Mouse (Mus musculus) forebrain, embryonic 16.5 days (tissue): ENCODE measurements around the gene Jakmip3. TPM values are rescaled to one million over a fixed set of nuclear protein-coding genes. Genes with fewer than 3 reads are reported as not detected.
A peak's percentile ranks its signal among the peaks of the same experiment; 100 is the strongest.

Experiments used
- ATAC-seq: fragments of 200-750 bp; cut with Nextera tagmentation; 2 replicates; pipeline ENCODE4 v1.8.0; 2017; ENCODE audit warnings: mild to moderate bottlenecking, moderate library complexity
- H3K27ac ChIP-seq: fragments of 300-500 bp; sonication (generic); 2 replicates; pipeline ENCODE4 v1.5.1; 2014; ENCODE audit warnings: low read length, control low read depth
- H3K27me3 ChIP-seq: fragments of 300-500 bp; sonication (generic); replicated peaks from 2 replicates; pipeline ENCODE4 v1.6.1; 2014; ENCODE audit warnings: low read length; ENCODE audit not compliant: control insufficient read depth, insufficient read depth
- H3K36me3 ChIP-seq: fragments of 300-500 bp; sonication (generic); 2 replicates; pipeline ENCODE4 v1.6.1; 2014; ENCODE audit not compliant: control insufficient read depth, insufficient read depth
- H3K4me1 ChIP-seq: fragments of 300-500 bp; sonication (generic); replicated peaks from 2 replicates; pipeline ENCODE4 v1.6.1; 2014; ENCODE audit warnings: low read length; ENCODE audit not compliant: control insufficient read depth, insufficient read depth
- H3K4me2 ChIP-seq: fragments of 300-500 bp; sonication (generic); 2 replicates; pipeline ENCODE4 v1.6.1; 2014; ENCODE audit warnings: mild to moderate bottlenecking, low read length, control low read depth
- H3K4me3 ChIP-seq: fragments of 300-500 bp; sonication (generic); replicated peaks from 2 replicates; pipeline ENCODE4 v1.5.1; 2014; ENCODE audit warnings: mild to moderate bottlenecking, low read length, control low read depth
- H3K9ac ChIP-seq: fragments of 300-500 bp; sonication (generic); replicated peaks from 2 replicates; pipeline ENCODE4 v1.6.1; 2014; ENCODE audit warnings: low read depth, low read length, control low read depth
- H3K9me3 ChIP-seq: fragments of 300-500 bp; sonication (generic); 2 replicates; pipeline ENCODE4 v1.6.1; 2016; ENCODE audit warnings: low read length; ENCODE audit not compliant: control insufficient read depth
- WGBS: fragments of 180-500 bp; shearing (Covaris S2); extraction: QIAGEN DNeasy Blood & Tissue Kit; methylation state at CpG from one replicate; pipeline ENCODE4 v1.1.7; 2014; 5-methylcytosine and 5-hydroxymethylcytosine counted together
- polyA plus RNA-seq: library from polyadenylated mRNA; unstranded; fragments of >200 nt; fragmentation: Nextera tagmentation; extraction: Ambion mirVana; gene quantifications from 2 replicates; pipeline ENCODE4 v1.2.1, GENCODE M21; 2015

The Jakmip3 gene
- polyA plus RNA-seq, 1 experiment from 2014 or later = 10.6 TPM

GRCm38 (mm10) chr7:139068182-139068623 lies 127.7 kb downstream of the Jakmip3 start:
- WGBS = 2% methylated on average over 2 of the region's 2 CpGs
- H3K27ac ChIP-seq = no peak overlapping the region
- H3K4me3 ChIP-seq = no peak overlapping the region
- peaks cover 5% of the 10 kb centered on the region; the same call in 1 of the 2 replicates for H3K27me3 ChIP-seq
- H3K36me3 ChIP-seq = no peaks in the 10 kb centered on the region
- no peak overlapping the region for H3K4me2 ChIP-seq
- no peaks in the 10 kb centered on the region for H3K9me3 ChIP-seq
- H3K9ac ChIP-seq = no peak overlapping the region
- no peaks in the 10 kb centered on the region for H3K4me1 ChIP-seq
- peak; percentile 81 for ATAC-seq

- no peak overlapping the region for H3K4me3 ChIP-seq
- ATAC-seq = no peak
- peaks cover 34% of the 10 kb centered on the region for H3K4me1 ChIP-seq
- no peak overlapping the region for H3K27ac ChIP-seq
- WGBS = 38% methylated on average over 6 of the region's 6 CpGs
- no peaks in the 10 kb centered on the region for H3K36me3 ChIP-seq
- no peak overlapping the region for H3K9ac ChIP-seq
- no peak overlapping the region for H3K4me2 ChIP-seq
- no peaks in the 10 kb centered on the region for H3K9me3 ChIP-seq
- H3K27me3 ChIP-seq = peaks cover 9% of the 10 kb centered on the region; the same call in 1 of the 2 replicates
Measured at GRCm38 (mm10) chr7:139074189-139074588, 133.7 kb downstream of the Jakmip3 start.

GRCm38 (mm10) chr7:139075054-139075794 lies 134.7 kb downstream of the Jakmip3 start:
- peaks cover 9% of the 10 kb centered on the region; the same call in 1 of the 2 replicates for H3K27me3 ChIP-seq
- no peak for ATAC-seq
- no peak overlapping the region for H3K4me2 ChIP-seq
- 18% methylated on average over 14 of the region's 14 CpGs for WGBS
- no peak overlapping the region for H3K27ac ChIP-seq
- H3K4me3 ChIP-seq = no peak overlapping the region
- H3K9me3 ChIP-seq = no peaks in the 10 kb centered on the region
- peaks cover 34% of the 10 kb centered on the region for H3K4me1 ChIP-seq
- H3K36me3 ChIP-seq = no peaks in the 10 kb centered on the region
- H3K9ac ChIP-seq = no peak overlapping the region

GRCm38 (mm10) chr7:139077283-139077682 lies 136.8 kb downstream of the Jakmip3 start:
- Histone ChIP-seq H3K4me1 (peaks cover 34% of the 10 kb centered on the region), H3K27me3 (peaks cover 4% of the 10 kb centered on the region), H3K36me3 (no peaks in the 10 kb centered on the region), H3K4me2 (no peak overlapping the region), H3K4me3 (no peak overlapping the region), H3K27ac (0 out of 2 replicates have a peak overlapping the region, but pooled peaks have one; percentile 41), H3K9ac (no peak overlapping the region), H3K9me3 (no peaks in the 10 kb centered on the region)
- 9% methylated on average over 7 of the region's 7 CpGs for WGBS
- peak; percentile 46 for ATAC-seq

- H3K4me2 ChIP-seq = no peak overlapping the region
- no peak overlapping the region for H3K4me3 ChIP-seq
- no peak overlapping the region for H3K27ac ChIP-seq
- H3K9me3 ChIP-seq = no peaks in the 10 kb centered on the region
- H3K9ac ChIP-seq = no peak overlapping the region
- H3K27me3 ChIP-seq = peaks cover 4% of the 10 kb centered on the region
- WGBS = 22% methylated on average over 6 of the region's 6 CpGs
- H3K36me3 ChIP-seq = no peaks in the 10 kb centered on the region
- H3K4me1 ChIP-seq = peaks cover 34% of the 10 kb centered on the region
- ATAC-seq = peak; percentile 79
Measured at GRCm38 (mm10) chr7:139078181-139078580, 137.7 kb downstream of the Jakmip3 start.

- Histone ChIP-seq H3K4me1 (peaks cover 34% of the 10 kb centered on the region), H3K4me3 (no peak overlapping the region), H3K27me3 (peaks cover 4% of the 10 kb centered on the region), H3K36me3 (no peaks in the 10 kb centered on the region), H3K9me3 (no peaks in the 10 kb centered on the region), H3K27ac (no peak overlapping the region), H3K9ac (no peak overlapping the region), H3K4me2 (no peak overlapping the region)
- ATAC-seq = no peak
- WGBS = 80% methylated on average over 7 of the region's 7 CpGs
Measured at GRCm38 (mm10) chr7:139079141-139079540, 138.6 kb downstream of the Jakmip3 start.

GRCm38 (mm10) chr7:139080714-139081113 lies 140.2 kb downstream of the Jakmip3 start:
- H3K9me3 ChIP-seq = no peaks in the 10 kb centered on the region
- H3K9ac ChIP-seq = no peak overlapping the region
- H3K4me1 ChIP-seq = peaks cover 26% of the 10 kb centered on the region
- no peak overlapping the region for H3K27ac ChIP-seq
- no peak overlapping the region for H3K4me2 ChIP-seq
- no peaks in the 10 kb centered on the region for H3K36me3 ChIP-seq
- 74% methylated on average over 4 of the region's 4 CpGs for WGBS
- no peak overlapping the region for H3K4me3 ChIP-seq
- no peak for ATAC-seq
- H3K27me3 ChIP-seq = peaks cover 4% of the 10 kb centered on the region

- Histone ChIP-seq H3K4me2 (no peak overlapping the region), H3K9me3 (no peaks in the 10 kb centered on the region), H3K27me3 (peaks cover 2% of the 10 kb centered on the region), H3K4me1 (peaks cover 23% of the 10 kb centered on the region), H3K9ac (no peak overlapping the region), H3K4me3 (no peak overlapping the region), H3K27ac (no peak overlapping the region), H3K36me3 (no peaks in the 10 kb centered on the region)
- ATAC-seq = no peak; the same call in 1 of the 2 replicates
- WGBS = 49% methylated on average over 5 of the region's 5 CpGs
Measured at GRCm38 (mm10) chr7:139081158-139081557, 140.6 kb downstream of the Jakmip3 start.

- no peak overlapping the region for H3K27ac ChIP-seq
- no peak overlapping the region for H3K9ac ChIP-seq
- 61% methylated on average over 8 of the region's 8 CpGs for WGBS
- H3K27me3 ChIP-seq = peaks cover 6% of the 10 kb centered on the region
- no peak overlapping the region for H3K4me3 ChIP-seq
- peaks cover 26% of the 10 kb centered on the region for H3K4me1 ChIP-seq
- no peaks in the 10 kb centered on the region for H3K36me3 ChIP-seq
- H3K4me2 ChIP-seq = no peak overlapping the region
- no peaks in the 10 kb centered on the region for H3K9me3 ChIP-seq
- ATAC-seq = no peak
Measured at GRCm38 (mm10) chr7:139082281-139082680, 141.8 kb downstream of the Jakmip3 start.
